Mouse (Mus musculus) myocyte (in vitro differentiated cells): ENCODE results near the gene Tmem87b.

ENCODE experiments used
- MYOG ChIP-seq, 3 experiments: IDR thresholded peaks; one replicate each; pipeline ENCODE4 v1.6.1; 2011; ENCODE audit warnings: control low read depth in 2 of 3, low read depth in 2 of 3, mild to moderate bottlenecking in 2 of 3; ENCODE audit not compliant: insufficient read length in 2 of 3, control insufficient read depth in 1 of 3, insufficient read depth in 1 of 3
- POLR2AphosphoS2 ChIP-seq: IDR thresholded peaks from one replicate; pipeline ENCODE4 v1.6.1; 2011; ENCODE audit warnings: low read depth, control low read depth; ENCODE audit not compliant: insufficient read length
- REST ChIP-seq: IDR thresholded peaks from one replicate; pipeline ENCODE4 v1.6.1; 2011; ENCODE audit warnings: mild to moderate bottlenecking, control low read depth, moderate library complexity; ENCODE audit not compliant: insufficient read depth, insufficient read length

DNA sequence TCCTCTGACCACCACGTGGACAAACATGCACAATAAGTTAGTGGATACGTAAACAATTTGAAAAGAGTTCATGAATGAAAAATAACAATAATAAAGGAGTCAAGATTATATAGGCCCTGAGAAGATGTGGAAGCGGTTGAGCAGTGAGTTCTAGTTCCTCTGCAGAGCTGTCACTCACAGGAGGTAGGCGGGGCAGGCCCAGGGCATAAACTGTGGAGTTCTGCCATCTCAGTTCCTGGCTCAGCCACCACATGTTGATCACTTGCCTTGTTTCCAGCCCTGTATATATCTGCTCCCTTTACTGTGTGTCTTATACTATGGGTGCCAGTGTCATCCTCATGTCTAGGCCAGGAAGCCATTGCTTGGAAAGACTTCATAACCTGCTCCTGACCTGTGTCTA is 14.5 kb upstream of the Tmem87b start:
- TF ChIP-seq POLR2AphosphoS2 (no peak), REST (no peak), MYOG (IDR thresholded peaks at IDR 0.05; ENCODE audit: control insufficient read depth in 1 of 3, insufficient read depth in 1 of 3, insufficient read length in 2 of 3, low read depth in 2 of 3) (no peak)
